Mouse (Mus musculus): Measurements from ENCODE around the gene Fam227a. TPM values are rescaled to one million over a fixed set of nuclear protein-coding genes. Genes with fewer than 3 reads are reported as not detected.

The Fam227a gene
- total and polyA plus RNA-seq, 3 experiments: 0.35 to 0.60 TPM; not detected in 1

DNA sequence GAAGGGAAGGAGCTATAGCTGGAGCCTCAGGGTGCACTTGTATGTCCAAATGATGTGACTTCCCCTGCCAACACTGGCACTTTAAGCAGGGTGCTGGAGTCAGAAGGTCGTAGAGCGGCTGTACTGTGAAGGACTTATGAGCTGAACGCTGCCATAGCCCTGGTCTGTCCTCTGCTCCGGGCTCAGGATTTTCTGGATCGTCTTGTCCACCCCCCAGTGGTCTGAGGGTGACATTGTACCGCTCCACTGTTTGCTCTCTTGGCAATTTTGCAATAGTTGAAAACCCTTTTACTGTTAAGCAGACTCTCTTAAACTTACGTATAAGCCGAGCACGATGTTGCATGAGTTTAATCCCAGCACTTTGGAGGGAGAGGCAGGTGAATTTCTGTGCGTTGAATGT lies 10.4 kb upstream of the Fam227a start:
- H3K4me3 ChIP-seq (ENCODE audit: control insufficient read depth in 1 of 2, insufficient read depth in 1 of 2, low read depth in 2 of 2, low read length in 2 of 2): no peak overlapping the region
- no peak overlapping the region for H3K9ac ChIP-seq (ENCODE audit: control insufficient read depth, low read depth, low read length, poor library complexity, severe bottlenecking)
- no peaks in the 10 kb centered on the region for H3K27me3 ChIP-seq (ENCODE audit: control insufficient read depth in 1 of 2, insufficient read depth in 2 of 2, low read length in 2 of 2)
- DNase-seq (ENCODE audit: low read depth, low spot score): no peak
- no peak overlapping the region for H3K27ac ChIP-seq (ENCODE audit: control insufficient read depth, low read depth, low read length)
- no peak for TF ChIP-seq E2F4 (IDR thresholded peaks at IDR 0.05; ENCODE audit: borderline replicate concordance, low read depth, low read length)
- no peak for TF ChIP-seq KAT2A (conservative IDR thresholded peaks at IDR 0.05; ENCODE audit: low read depth, low read length)
- no peak for TF ChIP-seq CHD2 (IDR thresholded peaks at IDR 0.05; ENCODE audit: low read length)
- TF ChIP-seq SIN3A (IDR thresholded peaks at IDR 0.05; ENCODE audit: low read length): no peak
- TF ChIP-seq NRF1 (IDR thresholded peaks at IDR 0.05; ENCODE audit: insufficient read depth, low read depth, low read length, poor library complexity, severe bottlenecking): no peak
- no peak for TF ChIP-seq JUND (IDR thresholded peaks at IDR 0.05; ENCODE audit: low read depth, low read length)
- H3K36me3 ChIP-seq (ENCODE audit: control insufficient read depth in 1 of 2, insufficient read depth in 2 of 2, low read length in 2 of 2): peaks cover 7 to 11% of the 10 kb centered on the region in 2 experiments
- H3K4me1 ChIP-seq (ENCODE audit: control insufficient read depth in 1 of 2, insufficient read depth in 2 of 2, low read length in 2 of 2): no peaks in the 10 kb centered on the region
- peaks cover 17% of the 10 kb centered on the region for H3K79me2 ChIP-seq (ENCODE audit: control insufficient read depth, insufficient read depth, low read length, poor library complexity)
- no peaks in the 10 kb centered on the region for H3K9me3 ChIP-seq (replicated peaks; ENCODE audit: insufficient read depth, low read length)

DNA sequence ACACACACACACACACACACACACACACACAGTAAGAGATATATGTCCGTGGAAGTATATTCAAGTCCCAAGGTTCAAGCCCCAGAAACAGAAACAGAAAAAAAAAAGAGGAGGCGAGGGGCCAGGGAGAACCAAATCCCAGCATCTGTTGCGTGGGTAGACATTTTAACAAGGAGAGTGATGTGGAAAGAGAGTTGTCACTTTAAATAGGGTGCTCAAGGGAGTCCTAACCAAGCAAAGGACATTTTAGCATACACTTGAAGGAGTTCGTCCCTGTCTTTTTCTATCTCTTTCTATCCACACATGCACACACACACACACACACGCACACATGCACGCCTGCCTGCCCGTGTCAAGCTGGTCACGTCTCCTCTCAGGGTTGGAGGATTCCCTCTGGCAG lies 5.9 kb upstream of the Fam227a start:
- H3K9me3 ChIP-seq (replicated peaks; ENCODE audit: insufficient read depth, low read length): no peaks in the 10 kb centered on the region
- H3K36me3 ChIP-seq (ENCODE audit: control insufficient read depth in 1 of 2, insufficient read depth in 2 of 2, low read length in 2 of 2): peaks cover 0 to 3% of the 10 kb centered on the region in 2 experiments; a peak in 1 of 4 replicates
- H3K79me2 ChIP-seq (ENCODE audit: control insufficient read depth, insufficient read depth, low read length, poor library complexity): no peaks in the 10 kb centered on the region
- peaks cover 0 to 2% of the 10 kb centered on the region in 2 experiments; a peak in 2 of 4 replicates for H3K4me1 ChIP-seq (ENCODE audit: control insufficient read depth in 1 of 2, insufficient read depth in 2 of 2, low read length in 2 of 2)
- no peak for DNase-seq (ENCODE audit: low read depth, low spot score)
- H3K4me3 ChIP-seq (ENCODE audit: control insufficient read depth in 1 of 2, insufficient read depth in 1 of 2, low read depth in 2 of 2, low read length in 2 of 2): no peak overlapping the region
- no peak overlapping the region for H3K27ac ChIP-seq (ENCODE audit: control insufficient read depth, low read depth, low read length)
- no peaks in the 10 kb centered on the region for H3K27me3 ChIP-seq (ENCODE audit: control insufficient read depth in 1 of 2, insufficient read depth in 2 of 2, low read length in 2 of 2)
- TF ChIP-seq TCF12 (IDR thresholded peaks at IDR 0.05; ENCODE audit: low read depth, low read length): no peak
- TF ChIP-seq USF2 (IDR thresholded peaks at IDR 0.05; ENCODE audit: borderline replicate concordance in 1 of 2, insufficient read depth in 1 of 2, low read depth in 1 of 2, low read length in 2 of 2): no peak
- TF ChIP-seq RCOR1 (IDR thresholded peaks at IDR 0.05; ENCODE audit: low read depth, low read length): no peak
- H3K9ac ChIP-seq (ENCODE audit: control insufficient read depth, low read depth, low read length, poor library complexity, severe bottlenecking): no peak overlapping the region

DNA sequence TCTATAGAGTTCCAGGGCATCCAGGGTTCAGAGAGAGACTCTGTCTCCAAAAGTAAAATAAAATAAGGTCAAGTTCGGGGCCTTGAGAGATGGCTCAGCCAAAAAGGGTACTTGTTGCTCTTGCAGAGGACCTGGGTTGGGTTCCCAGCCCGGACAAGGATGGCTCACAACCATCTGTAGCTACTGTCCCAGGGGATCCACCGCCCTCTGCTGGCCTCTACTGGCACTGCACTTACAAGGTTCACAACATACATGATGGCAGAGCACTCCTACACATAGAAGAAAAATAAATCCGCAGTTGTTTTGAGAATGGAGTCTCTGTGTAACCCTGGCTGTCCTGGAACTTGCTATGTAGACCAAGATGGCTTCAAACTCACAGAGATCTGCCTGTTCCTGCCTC lies 3.1 kb upstream of the Fam227a start:
- Histone ChIP-seq H3K9me3 (replicated peaks; ENCODE audit: insufficient read depth, low read length) (no peaks in the 10 kb centered on the region), H3K27ac (ENCODE audit: control insufficient read depth, low read depth, low read length) (no peak overlapping the region), H3K79me2 (ENCODE audit: control insufficient read depth, insufficient read depth, low read length, poor library complexity) (no peaks in the 10 kb centered on the region; the same call in 1 of the 2 replicates), H3K9ac (ENCODE audit: control insufficient read depth, low read depth, low read length, poor library complexity, severe bottlenecking) (no peak overlapping the region), H3K27me3 (ENCODE audit: control insufficient read depth in 1 of 2, insufficient read depth in 2 of 2, low read length in 2 of 2) (no peaks in the 10 kb centered on the region), H3K4me1 (ENCODE audit: control insufficient read depth in 1 of 2, insufficient read depth in 2 of 2, low read length in 2 of 2) (peaks cover 0 to 8% of the 10 kb centered on the region in 2 experiments; a peak in 2 of 4 replicates), H3K36me3 (ENCODE audit: control insufficient read depth in 1 of 2, insufficient read depth in 2 of 2, low read length in 2 of 2) (peaks cover 0 to 7% of the 10 kb centered on the region in 2 experiments; a peak in 2 of 4 replicates), H3K4me3 (ENCODE audit: control insufficient read depth in 1 of 2, insufficient read depth in 1 of 2, low read depth in 2 of 2, low read length in 2 of 2) (no peak overlapping the region)
- DNase-seq (ENCODE audit: low read depth, low spot score): peak; percentile 81
- TF ChIP-seq MAZ (IDR thresholded peaks at IDR 0.05; ENCODE audit: low read depth, low read length) (no peak), USF1 (IDR thresholded peaks at IDR 0.05; ENCODE audit: low read depth, low read length) (no peak), TAL1 (IDR thresholded peaks at IDR 0.05; ENCODE audit: low read length) (no peak), POLR2A (IDR thresholded peaks at IDR 0.05; ENCODE audit: control insufficient read depth in 1 of 2, insufficient read depth in 1 of 2, low read depth in 1 of 2, low read length in 2 of 2, poor library complexity in 1 of 2) (no peak), ZKSCAN1 (IDR thresholded peaks at IDR 0.05; ENCODE audit: low read depth, low read length) (no peak), GABPA (IDR thresholded peaks at IDR 0.05; ENCODE audit: low read depth, low read length) (no peak), POLR2AphosphoS2 (IDR thresholded peaks at IDR 0.05; ENCODE audit: low read length) (no peak), SIN3A (IDR thresholded peaks at IDR 0.05; ENCODE audit: low read length) (no peak), ELF1 (IDR thresholded peaks at IDR 0.05; ENCODE audit: low read depth, low read length) (no peak), SMC3 (IDR thresholded peaks at IDR 0.05; ENCODE audit: low read depth, low read length) (peak; percentile 34), MEF2A (IDR thresholded peaks at IDR 0.05; ENCODE audit: extremely low read depth, insufficient replicate concordance, low read depth, low read length, poor library complexity, severe bottlenecking) (no peak), CHD1 (IDR thresholded peaks at IDR 0.05; ENCODE audit: low read depth, low read length) (no peak), ZC3H11A (IDR thresholded peaks at IDR 0.05; ENCODE audit: low read depth, low read length) (no peak), MAFK (IDR thresholded peaks at IDR 0.05; ENCODE audit: borderline replicate concordance, low read depth, low read length) (no peak), RCOR1 (IDR thresholded peaks at IDR 0.05; ENCODE audit: low read depth, low read length) (no peak), NELFE (IDR thresholded peaks at IDR 0.05; ENCODE audit: low read depth, low read length) (no peak), RAD21 (IDR thresholded peaks at IDR 0.05; ENCODE audit: low read depth, low read length) (peak; percentile 38), NRF1 (IDR thresholded peaks at IDR 0.05; ENCODE audit: insufficient read depth, low read depth, low read length, poor library complexity, severe bottlenecking) (no peak), POLR2AphosphoS5 (IDR thresholded peaks at IDR 0.05; ENCODE audit: borderline replicate concordance, low read depth, low read length) (no peak), CTCF (IDR thresholded peaks at IDR 0.05 in 2 of 3, conservative IDR thresholded peaks at IDR 0.05 in 1 of 3; ENCODE audit: control insufficient read depth in 1 of 3, insufficient read depth in 1 of 3, low read depth in 2 of 3, low read length in 3 of 3, poor library complexity in 1 of 3, severe bottlenecking in 1 of 3) (peak; percentile 69 to 81 (median 80))

Measured in MEL (cell line).